Mouse (Mus musculus): ENCODE results near the gene Sec1. TPM values are rescaled to one million over a fixed set of nuclear protein-coding genes. Genes with fewer than 3 reads are reported as not detected.

Gene Sec1
- polyA plus RNA-seq, 1 experiment from 2014 or later, result 0.27 TPM

- H3K36me3 ChIP-seq (replicated peaks; ENCODE audit: control insufficient read depth, insufficient read depth, low read depth, low read length), result no peaks in the 10 kb centered on the region
- no peaks in the 10 kb centered on the region; the same call in 1 of the 2 replicates for H3K4me1 ChIP-seq (ENCODE audit: control insufficient read depth, insufficient read depth, low read length)
- H3K4me2 ChIP-seq (ENCODE audit: low read depth, low read length), result peak overlapping the region; percentile 97
- ATAC-seq (replicated peaks; ENCODE audit: insufficient number of reproducible peaks, low FRiP score, low TSS enrichment, low read depth) (peak; percentile 62; the same call in 1 of the 2 replicates), DNase-seq (ENCODE audit: low spot score) (peak; percentile 93)
- no peaks in the 10 kb centered on the region for H3K9me3 ChIP-seq (replicated peaks; ENCODE audit: control insufficient read depth, low read length)
- H3K27me3 ChIP-seq (ENCODE audit: control insufficient read depth, insufficient read depth, low read length), result peaks cover 19% of the 10 kb centered on the region
- peak overlapping the region; percentile 54 for H3K4me3 ChIP-seq (ENCODE audit: low read depth, low read length)
- WGBS, result 2% methylated on average over 87 of the region's 105 CpGs
- 0 out of 2 replicates have a peak overlapping the region, but pooled peaks have one; percentile 41 for H3K27ac ChIP-seq (replicated peaks; ENCODE audit: low read depth, low read length)
- H3K9ac ChIP-seq (replicated peaks; ENCODE audit: low read length), result peak overlapping the region; percentile 78
Observed at GRCm38 (mm10) chr7:45628364-45629294, 65.6 kb downstream of the Sec1 start.

Other genes starting within 250 kb of the Sec1 start
- gene Ftl1, start 234.5 kb downstream of the Sec1 start, polyA plus RNA-seq (2014; fragmentation: Nextera tagmentation; extraction: Ambion mirVana), result 4,830 and 5,123 TPM in 2 replicates
- gene Bax, start 227.5 kb downstream of the Sec1 start, polyA plus RNA-seq (2014; fragmentation: Nextera tagmentation; extraction: Ambion mirVana), result 151 and 168 TPM in 2 replicates
- 0.43 and 0.95 TPM in 2 replicates for gene Tulp2, start 212.5 kb downstream of the Sec1 start, polyA plus RNA-seq (2014; fragmentation: Nextera tagmentation; extraction: Ambion mirVana)
- gene Gm45808, start 207.6 kb downstream of the Sec1 start, polyA plus RNA-seq (2014; fragmentation: Nextera tagmentation; extraction: Ambion mirVana), result not detected in 2 replicates
- gene Dhdh, start 205.6 kb downstream of the Sec1 start, polyA plus RNA-seq (2014; fragmentation: Nextera tagmentation; extraction: Ambion mirVana), result 2.6 and 3.1 TPM in 2 replicates
- 96.7 and 107 TPM in 2 replicates for gene Nucb1, start 184.0 kb downstream of the Sec1 start, polyA plus RNA-seq (2014; fragmentation: Nextera tagmentation; extraction: Ambion mirVana)
- 19.8 and 20.3 TPM in 2 replicates for gene Ppp1r15a, start 168.1 kb downstream of the Sec1 start, polyA plus RNA-seq (2014; fragmentation: Nextera tagmentation; extraction: Ambion mirVana)
- 0.62 and 1.3 TPM in 2 replicates for gene Plekha4, start 168.1 kb downstream of the Sec1 start, polyA plus RNA-seq (2014; fragmentation: Nextera tagmentation; extraction: Ambion mirVana)
- 0.53 and 0.68 TPM in 2 replicates for gene Hsd17b14, start 139.5 kb downstream of the Sec1 start, polyA plus RNA-seq (2014; fragmentation: Nextera tagmentation; extraction: Ambion mirVana)
- gene Bcat2, start 124.2 kb downstream of the Sec1 start, polyA plus RNA-seq (2014; fragmentation: Nextera tagmentation; extraction: Ambion mirVana), result 47.0 and 47.3 TPM in 2 replicates
- 0.22 TPM in 1 of 2 replicates, not detected in the other for gene Fgf21, start 78.9 kb downstream of the Sec1 start, polyA plus RNA-seq (2014; fragmentation: Nextera tagmentation; extraction: Ambion mirVana)
- 0.38 TPM in 1 of 2 replicates, not detected in the other for gene Fut1, start 77.1 kb downstream of the Sec1 start, polyA plus RNA-seq (2014; fragmentation: Nextera tagmentation; extraction: Ambion mirVana)
- gene Izumo1, start 72.6 kb downstream of the Sec1 start, polyA plus RNA-seq (2014; fragmentation: Nextera tagmentation; extraction: Ambion mirVana), result 0.08 and 0.11 TPM in 2 replicates
- gene Rasip1, start 66.9 kb downstream of the Sec1 start, polyA plus RNA-seq (2014; fragmentation: Nextera tagmentation; extraction: Ambion mirVana), result 5.4 and 5.7 TPM in 2 replicates
- 1.4 and 1.8 TPM in 2 replicates for gene Mamstr, start 54.4 kb downstream of the Sec1 start, polyA plus RNA-seq (2014; fragmentation: Nextera tagmentation; extraction: Ambion mirVana)
- gene Fut2, start 28.0 kb downstream of the Sec1 start, polyA plus RNA-seq (2014; fragmentation: Nextera tagmentation; extraction: Ambion mirVana), result 0.17 TPM in 1 of 2 replicates, not detected in the other
- gene Ntn5, start 10.4 kb downstream of the Sec1 start, polyA plus RNA-seq (2014; fragmentation: Nextera tagmentation; extraction: Ambion mirVana), result 0.25 TPM in 2 replicates
- 6.9 and 8.7 TPM in 2 replicates for gene Car11, start 5.4 kb upstream of the Sec1 start, polyA plus RNA-seq (2014; fragmentation: Nextera tagmentation; extraction: Ambion mirVana)
- 4.9 and 5.6 TPM in 2 replicates for gene Dbp, start 10.7 kb upstream of the Sec1 start, polyA plus RNA-seq (2014; fragmentation: Nextera tagmentation; extraction: Ambion mirVana)
- gene Rpl18, start 21.1 kb upstream of the Sec1 start, polyA plus RNA-seq (2014; fragmentation: Nextera tagmentation; extraction: Ambion mirVana), result 1,026 and 1,114 TPM in 2 replicates
- gene Sphk2, start 23.6 kb upstream of the Sec1 start, polyA plus RNA-seq (2014; fragmentation: Nextera tagmentation; extraction: Ambion mirVana), result 14.9 and 17.3 TPM in 2 replicates
- 0.21 and 0.35 TPM in 2 replicates for gene Fam83e, start 26.8 kb upstream of the Sec1 start, polyA plus RNA-seq (2014; fragmentation: Nextera tagmentation; extraction: Ambion mirVana)
- gene Spaca4, start 31.4 kb upstream of the Sec1 start, polyA plus RNA-seq (2014; fragmentation: Nextera tagmentation; extraction: Ambion mirVana), result not detected in 2 replicates
- 2.9 and 3.2 TPM in 2 replicates for gene Lmtk3, start 89.3 kb upstream of the Sec1 start, polyA plus RNA-seq (2014; fragmentation: Nextera tagmentation; extraction: Ambion mirVana)
- gene Sult2b1, start 90.3 kb upstream of the Sec1 start, polyA plus RNA-seq (2014; fragmentation: Nextera tagmentation; extraction: Ambion mirVana), result 1.8 and 2.0 TPM in 2 replicates
- 168 and 170 TPM in 2 replicates for gene Cyth2, start 120.2 kb upstream of the Sec1 start, polyA plus RNA-seq (2014; fragmentation: Nextera tagmentation; extraction: Ambion mirVana)
- gene Kcnj14, start 130.4 kb upstream of the Sec1 start, polyA plus RNA-seq (2014; fragmentation: Nextera tagmentation; extraction: Ambion mirVana), result 2.1 and 2.7 TPM in 2 replicates
- 78.6 and 81.7 TPM in 2 replicates for gene Grwd1, start 136.5 kb upstream of the Sec1 start, polyA plus RNA-seq (2014; fragmentation: Nextera tagmentation; extraction: Ambion mirVana)
- gene Kdelr1, start 178.4 kb upstream of the Sec1 start, polyA plus RNA-seq (2014; fragmentation: Nextera tagmentation; extraction: Ambion mirVana), result 85.2 and 85.7 TPM in 2 replicates
- 0.13 and 0.18 TPM in 2 replicates for gene Grin2d, start 184.0 kb upstream of the Sec1 start, polyA plus RNA-seq (2014; fragmentation: Nextera tagmentation; extraction: Ambion mirVana)
- gene Syngr4, start 202.3 kb upstream of the Sec1 start, polyA plus RNA-seq (2014; fragmentation: Nextera tagmentation; extraction: Ambion mirVana), result 0.85 and 1.0 TPM in 2 replicates
- gene Tmem143, start 202.5 kb upstream of the Sec1 start, polyA plus RNA-seq (2014; fragmentation: Nextera tagmentation; extraction: Ambion mirVana), result 2.7 and 3.9 TPM in 2 replicates
- gene Emp3, start 227.0 kb upstream of the Sec1 start, polyA plus RNA-seq (2014; fragmentation: Nextera tagmentation; extraction: Ambion mirVana), result 24.9 and 29.2 TPM in 2 replicates
- gene Ccdc114, start 229.7 kb upstream of the Sec1 start, polyA plus RNA-seq (2014; fragmentation: Nextera tagmentation; extraction: Ambion mirVana), result 2.1 and 2.4 TPM in 2 replicates

All from embryonic facial prominence, embryonic 11.5 days (tissue).